Mouse (Mus musculus) brain, embryonic 14.5 days (tissue): ENCODE measurements around the gene Lsm14b.

Experiments
- CTCF ChIP-seq: fragments of 200-500 bp; IDR thresholded peaks from 2 replicates; pipeline ENCODE4 v1.5.1; 2012; ENCODE audit warnings: inconsistent platforms, mild to moderate bottlenecking, moderate library complexity, borderline replicate concordance; ENCODE audit not compliant: insufficient read depth, insufficient read length; ENCODE audit errors: extremely low read depth
- POLR2A ChIP-seq: fragments of 200-500 bp; IDR thresholded peaks from 2 replicates; pipeline ENCODE4 v1.6.1; 2012; ENCODE audit warnings: mild to moderate bottlenecking, inconsistent platforms, borderline replicate concordance; ENCODE audit not compliant: poor library complexity, insufficient read depth, insufficient read length, severe bottlenecking; ENCODE audit errors: extremely low read depth

- TF ChIP-seq CTCF (no peak), POLR2A (no peak)
These were observed 26.4 kb upstream of the Lsm14b start for GRCm38 (mm10) chr2:179998431-179998830.
